Mouse (Mus musculus) c-Kit-positive CD71-negative TER-119-negative erythroid progenitor cells, embryonic 14.5 days (primary cell): ENCODE data around the gene Trpt1.

Experiments used
- DNase-seq: peaks from one replicate; pipeline ENCODE4 v3.0.0-alpha.2; 2013; ENCODE audit warnings: low read depth

Trpt1 gene

GRCm38 (mm10) chr19:7044279-7044678 is 48.3 kb downstream of the Trpt1 start:
- no peak for DNase-seq

- no peak for DNase-seq
These were observed 48.8 kb downstream of the Trpt1 start for GRCm38 (mm10) chr19:7044706-7045105.
